Mouse (Mus musculus) forebrain, embryonic 13.5 days (tissue): ENCODE data around the gene Gm40460. TPM values are rescaled to one million over a fixed set of nuclear protein-coding genes. Genes with fewer than 3 reads are reported as not detected.
"Not testable (repeated sequence)": the region's sequence is repeated elsewhere in the genome, so short reads cannot be mapped to it uniquely, and the experiment has no call there.

Source experiments
- ATAC-seq: fragments of 200-750 bp; cut with Nextera tagmentation; 2 replicates; pipeline ENCODE4 v1.8.0; 2017
- H3K27ac ChIP-seq: fragments of 300-500 bp; sonication (generic); 2 replicates; pipeline ENCODE4 v1.5.1; 2015; ENCODE audit warnings: inconsistent platforms, mild to moderate bottlenecking, moderate library complexity
- H3K27me3 ChIP-seq: fragments of 300-500 bp; sonication (generic); 2 replicates; pipeline ENCODE4 v1.6.1; 2015; ENCODE audit warnings: mild to moderate bottlenecking, inconsistent platforms
- H3K36me3 ChIP-seq: fragments of 300-500 bp; sonication (generic); 2 replicates; pipeline ENCODE4 v1.6.1; 2015; ENCODE audit warnings: mild to moderate bottlenecking, inconsistent platforms; ENCODE audit not compliant: poor library complexity, severe bottlenecking
- H3K4me1 ChIP-seq: fragments of 300-500 bp; sonication (generic); 2 replicates; pipeline ENCODE4 v1.6.1; 2015; ENCODE audit warnings: inconsistent platforms
- H3K4me2 ChIP-seq: fragments of 300-500 bp; sonication (generic); 2 replicates; pipeline ENCODE4 v1.6.1; 2015; ENCODE audit warnings: inconsistent platforms, mild to moderate bottlenecking, moderate library complexity
- H3K4me3 ChIP-seq: fragments of 300-500 bp; sonication (generic); 2 replicates; pipeline ENCODE4 v1.5.1; 2015; ENCODE audit warnings: mild to moderate bottlenecking, inconsistent platforms
- H3K9ac ChIP-seq: fragments of 300-500 bp; sonication (generic); 2 replicates; pipeline ENCODE4 v1.6.1; 2015; ENCODE audit warnings: mild to moderate bottlenecking, inconsistent platforms
- H3K9me3 ChIP-seq: fragments of 300-500 bp; sonication (generic); replicated peaks from 2 replicates; pipeline ENCODE4 v1.6.1; 2016; ENCODE audit warnings: inconsistent platforms
- WGBS: fragments of 180-500 bp; shearing (Covaris S2); methylation state at CpG from one replicate; pipeline ENCODE4 v1.1.7; 2015; 5-methylcytosine and 5-hydroxymethylcytosine counted together
- polyA plus RNA-seq: library from polyadenylated mRNA; unstranded; fragments of >200 nt; fragmentation: Nextera tagmentation; extraction: Ambion mirVana; gene quantifications from 2 replicates; pipeline ENCODE4 v1.2.1, GENCODE M21; 2015

Gm40460 gene
- polyA plus RNA-seq, 1 experiment from 2014 or later = not detected

DNA sequence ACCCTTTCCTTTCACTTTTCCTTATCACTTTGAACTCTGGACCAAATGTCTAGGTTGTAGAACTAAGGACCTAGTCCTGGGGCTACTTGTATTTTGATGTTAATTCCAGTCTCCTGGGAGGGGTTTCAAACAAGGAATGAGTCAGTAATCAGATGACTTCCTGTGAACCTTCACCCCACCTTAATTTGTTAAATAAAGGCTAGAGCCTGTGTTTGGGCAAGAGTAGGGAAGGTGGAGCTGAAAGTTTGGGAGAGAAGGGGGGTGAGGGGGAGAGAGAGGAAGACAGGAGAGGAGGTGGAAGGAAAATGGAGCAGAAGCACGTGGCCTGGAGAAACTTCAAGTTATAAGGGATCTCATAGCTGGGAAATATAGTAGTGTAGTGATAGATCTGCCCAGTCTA, 9.3 kb downstream of the Gm40460 start:
- H3K4me3 ChIP-seq = no peak overlapping the region
- peaks cover 13% of the 10 kb centered on the region; the same call in 1 of the 2 replicates for H3K9me3 ChIP-seq
- no peak for ATAC-seq
- WGBS = 17% methylated on average over 1 of the region's 1 CpGs
- no peaks in the 10 kb centered on the region for H3K27me3 ChIP-seq
- no peak overlapping the region for H3K4me2 ChIP-seq
- H3K4me1 ChIP-seq = no peaks in the 10 kb centered on the region
- no peaks in the 10 kb centered on the region for H3K36me3 ChIP-seq
- no peak overlapping the region for H3K27ac ChIP-seq
- no peak overlapping the region for H3K9ac ChIP-seq

DNA sequence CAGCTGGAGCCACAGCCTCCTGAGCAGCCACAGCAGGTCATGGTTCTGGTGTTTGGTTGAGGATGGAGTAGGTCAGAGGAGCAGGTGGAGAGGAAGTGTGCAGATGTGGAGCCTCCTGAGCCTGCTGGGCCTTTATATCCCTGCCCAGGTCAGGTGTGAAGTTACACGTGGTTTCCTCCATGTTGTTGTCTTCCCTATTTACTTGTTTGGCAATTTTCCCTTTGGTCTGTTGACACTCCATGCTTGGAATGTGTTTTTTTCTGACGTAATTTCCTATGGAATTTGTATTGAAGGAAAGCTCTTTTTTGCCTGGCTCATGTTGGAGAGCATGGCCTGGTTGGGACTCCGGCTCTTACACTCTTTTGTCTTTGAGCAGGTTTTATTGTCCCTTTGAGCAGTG, 11.0 kb downstream of the Gm40460 start, which contains the start of gene Krtap5-5:
TSS of gene Krtap5-5 (minus strand) at position 101 of the 400 bp plus-strand sequence.
- not testable (repeated sequence) for H3K9me3 ChIP-seq, H3K27me3 ChIP-seq, H3K27ac ChIP-seq, ATAC-seq, H3K4me3 ChIP-seq, H3K4me2 ChIP-seq, H3K36me3 ChIP-seq, H3K9ac ChIP-seq, H3K4me1 ChIP-seq
- WGBS = 53% methylated on average over 3 of the region's 3 CpGs

DNA sequence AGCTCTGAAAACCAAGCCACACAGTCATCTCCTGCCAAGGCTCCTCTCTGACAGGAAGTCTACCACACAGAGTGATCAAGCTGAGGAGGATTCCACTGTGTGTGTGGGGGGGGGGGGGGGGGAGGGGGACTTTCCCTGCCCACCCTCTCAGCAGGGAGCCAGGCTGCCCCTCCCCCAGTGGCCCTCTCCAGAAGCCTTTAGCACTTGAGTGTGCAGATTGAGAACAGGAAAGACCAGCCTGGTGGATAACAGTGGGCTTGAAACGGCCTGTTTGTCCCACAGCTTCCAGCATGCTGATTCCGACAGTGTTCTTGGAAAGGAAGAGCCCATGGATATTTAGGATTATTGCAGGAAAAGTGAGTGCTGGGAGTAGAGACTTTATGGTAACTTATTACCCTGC, 16.4 kb downstream of the Gm40460 start:
- Histone ChIP-seq H3K9me3 (no peaks in the 10 kb centered on the region), H3K27me3 (no peaks in the 10 kb centered on the region), H3K4me2 (no peak overlapping the region), H3K4me1 (no peaks in the 10 kb centered on the region), H3K27ac (no peak overlapping the region), H3K9ac (no peak overlapping the region), H3K36me3 (no peaks in the 10 kb centered on the region), H3K4me3 (no peak overlapping the region)
- WGBS = 57% methylated on average over 2 of the region's 2 CpGs
- no peak for ATAC-seq

- H3K9me3 ChIP-seq, ATAC-seq, H3K4me3 ChIP-seq, H3K9ac ChIP-seq, H3K4me1 ChIP-seq, H3K36me3 ChIP-seq, H3K4me2 ChIP-seq, H3K27me3 ChIP-seq, H3K27ac ChIP-seq: not testable (repeated sequence)
- 76% methylated on average over 1 of the region's 1 CpGs for WGBS
Observed at GRCm38 (mm10) chr7:142212136-142212535, 28.7 kb downstream of the Gm40460 start.

- H3K27me3 ChIP-seq = no peaks in the 10 kb centered on the region
- no peak within 1 kb of the TSS for H3K27ac ChIP-seq
- no peak within 1 kb of the TSS for H3K9ac ChIP-seq
- no peak for ATAC-seq
- H3K4me2 ChIP-seq = no peak within 1 kb of the TSS
- WGBS = 75% methylated on average over 1 of the region's 1 CpGs
- H3K36me3 ChIP-seq = no peaks in the 10 kb centered on the region
- H3K4me3 ChIP-seq = no peak within 1 kb of the TSS
- H3K9me3 ChIP-seq = no peaks in the 10 kb centered on the region
- no peaks in the 10 kb centered on the region for H3K4me1 ChIP-seq
Observed at GRCm38 (mm10) chr7:142211559-142211958, 29.3 kb downstream of the Gm40460 start, which contains the start of gene Gm7579. TSS of gene Gm7579 (plus strand) at chr7:142211859.

GRCm38 (mm10) chr7:142206891-142207290, 34.0 kb downstream of the Gm40460 start:
- not testable (repeated sequence) for H3K27ac ChIP-seq, ATAC-seq

DNA sequence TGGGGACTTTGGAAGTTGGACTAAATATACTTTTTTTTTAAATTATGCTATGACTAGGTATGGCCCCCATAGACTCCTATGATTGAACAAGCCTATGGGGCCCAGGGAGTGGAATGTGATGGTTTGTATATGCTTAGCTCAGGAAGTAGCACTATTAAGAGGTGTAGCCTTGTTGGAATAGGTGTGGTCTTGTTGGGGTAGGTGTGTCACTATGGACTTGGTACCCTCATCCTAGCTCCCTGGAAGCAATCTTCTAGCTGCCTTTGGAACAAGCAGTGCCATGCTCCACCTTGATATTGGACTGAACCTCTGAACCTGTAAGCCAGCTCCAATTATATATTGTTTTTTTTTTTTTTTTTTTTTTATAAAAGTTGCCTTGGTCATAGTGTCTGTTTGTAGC, 35.4 kb downstream of the Gm40460 start:
- H3K27me3 ChIP-seq = no peaks in the 10 kb centered on the region
- H3K4me2 ChIP-seq = no peak overlapping the region
- H3K27ac ChIP-seq = no peak overlapping the region
- no peak overlapping the region for H3K4me3 ChIP-seq
- no peak overlapping the region for H3K9ac ChIP-seq
- no peaks in the 10 kb centered on the region for H3K36me3 ChIP-seq
- no peaks in the 10 kb centered on the region for H3K4me1 ChIP-seq
- H3K9me3 ChIP-seq = no peaks in the 10 kb centered on the region
- ATAC-seq = no peak

More at GRCm38 (mm10) chr7:142206891-142207290, 34.0 kb downstream of the Gm40460 start:
- not testable (repeated sequence) for H3K4me3 ChIP-seq, H3K9me3 ChIP-seq, H3K36me3 ChIP-seq, H3K27me3 ChIP-seq, H3K4me1 ChIP-seq, H3K4me2 ChIP-seq, H3K9ac ChIP-seq
- 71% methylated on average over 5 of the region's 5 CpGs for WGBS

DNA sequence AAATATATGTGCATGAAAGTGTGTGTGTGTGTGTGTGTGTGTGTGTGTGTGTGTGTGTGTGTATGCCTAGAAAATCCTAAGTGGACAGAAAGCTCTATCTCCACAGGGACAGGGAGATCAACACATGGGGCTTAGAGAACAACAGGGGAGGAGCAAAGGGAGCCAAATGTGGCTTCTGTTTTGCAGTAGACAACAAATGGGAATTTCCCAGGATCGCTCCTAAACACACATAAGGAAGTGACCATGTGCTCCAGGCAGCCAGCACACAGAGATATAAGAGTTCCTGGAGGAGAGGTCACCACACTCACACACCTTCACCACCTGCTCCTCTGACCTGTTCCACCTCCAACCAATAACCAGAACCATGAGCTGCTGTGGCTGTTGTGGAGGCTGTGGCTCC, 39.8 kb downstream of the Gm40460 start, which contains the start of gene Krtap5-3:
TSS of gene Krtap5-3 (plus strand) at position 301 of the 400 bp plus-strand sequence.
- no peak for ATAC-seq

DNA sequence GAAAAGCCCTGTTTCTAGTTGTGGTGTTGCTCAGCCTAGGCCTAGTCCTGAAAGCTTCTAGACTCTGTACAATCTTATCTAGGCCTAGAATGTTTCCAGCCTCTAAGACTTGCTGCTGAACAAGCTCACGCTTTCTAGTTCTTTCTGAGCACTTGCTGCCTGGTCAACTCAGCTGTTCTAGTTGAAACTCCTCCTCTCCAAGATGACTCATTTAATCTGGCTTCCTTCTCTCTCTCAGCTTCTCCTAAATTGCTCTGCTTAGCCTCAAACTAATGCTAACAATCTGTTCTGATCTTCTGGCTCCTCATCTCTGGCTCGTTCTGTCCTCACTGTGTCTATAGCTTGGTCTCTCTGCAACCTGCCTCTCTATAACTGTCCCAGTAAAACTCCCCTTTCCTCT, 42.1 kb downstream of the Gm40460 start:
- H3K9ac ChIP-seq = no peak overlapping the region
- no peaks in the 10 kb centered on the region for H3K4me1 ChIP-seq
- ATAC-seq = no peak
- 82% methylated on average over 2 of the region's 2 CpGs for WGBS
- H3K27ac ChIP-seq = no peak overlapping the region
- H3K9me3 ChIP-seq = no peaks in the 10 kb centered on the region
- no peaks in the 10 kb centered on the region for H3K27me3 ChIP-seq
- no peak overlapping the region for H3K4me3 ChIP-seq
- no peak overlapping the region for H3K4me2 ChIP-seq
- H3K36me3 ChIP-seq = no peaks in the 10 kb centered on the region

More for the DNA sequence above, 39.8 kb downstream of the Gm40460 start, which contains the start of gene Krtap5-3:
- H3K27ac ChIP-seq = no peak within 1 kb of the TSS
- no peak within 1 kb of the TSS for H3K9ac ChIP-seq
- H3K4me1 ChIP-seq = no peaks in the 10 kb centered on the region
- no peaks in the 10 kb centered on the region for H3K36me3 ChIP-seq
- no peak within 1 kb of the TSS for H3K4me3 ChIP-seq
- H3K4me2 ChIP-seq = no peak within 1 kb of the TSS
- no peaks in the 10 kb centered on the region for H3K9me3 ChIP-seq
- WGBS = 75% methylated on average over 1 of the region's 1 CpGs
- H3K27me3 ChIP-seq = no peaks in the 10 kb centered on the region

Other genes starting within 250 kb of the Gm40460 start
- 51.0 and 58.1 TPM in 2 replicates for gene Mob2, start 180.0 kb downstream of the Gm40460 start, polyA plus RNA-seq
- gene Dusp8, start 145.2 kb downstream of the Gm40460 start, polyA plus RNA-seq = 44.1 and 55.6 TPM in 2 replicates
- not detected in 2 replicates for gene Gm45618, start 120.3 kb downstream of the Gm40460 start, polyA plus RNA-seq
- gene Gm39115, start 105.0 kb downstream of the Gm40460 start, polyA plus RNA-seq = not detected in 2 replicates
- not detected in 2 replicates for gene Gm45337, start 96.5 kb downstream of the Gm40460 start, polyA plus RNA-seq
- gene Gm29735, start 84.0 kb downstream of the Gm40460 start, polyA plus RNA-seq = not detected in 2 replicates
- gene Gm4553, start 75.3 kb downstream of the Gm40460 start, polyA plus RNA-seq = not detected in 2 replicates
- gene Krtap5-2, start 65.1 kb downstream of the Gm40460 start, polyA plus RNA-seq = not detected in 2 replicates
- not detected in 2 replicates for gene Gm10153, start 50.7 kb downstream of the Gm40460 start, polyA plus RNA-seq
- not detected in 2 replicates for gene Krtap5-3, start 39.7 kb downstream of the Gm40460 start, polyA plus RNA-seq
- gene Gm7579, start 29.2 kb downstream of the Gm40460 start, polyA plus RNA-seq = not detected in 2 replicates
- not detected in 2 replicates for gene Krtap5-5, start 11.1 kb downstream of the Gm40460 start, polyA plus RNA-seq
- gene Gm2431, start 17.3 kb upstream of the Gm40460 start, polyA plus RNA-seq = not detected in 2 replicates
- not detected in 2 replicates for gene Gm4559, start 33.3 kb upstream of the Gm40460 start, polyA plus RNA-seq
- gene Krtap5-1, start 56.0 kb upstream of the Gm40460 start, polyA plus RNA-seq = not detected in 2 replicates
- gene Krtap5-4, start 62.5 kb upstream of the Gm40460 start, polyA plus RNA-seq = not detected in 2 replicates
- 0.96 and 1.1 TPM in 2 replicates for gene Ifitm10, start 132.7 kb upstream of the Gm40460 start, polyA plus RNA-seq
- gene Gm49369, start 141.6 kb upstream of the Gm40460 start, polyA plus RNA-seq = 1.5 TPM in 1 of 2 replicates, not detected in the other
- 145 and 166 TPM in 2 replicates for gene Ctsd, start 147.0 kb upstream of the Gm40460 start, polyA plus RNA-seq
- gene Syt8, start 193.8 kb upstream of the Gm40460 start, polyA plus RNA-seq = not detected in 2 replicates
- 0.61 TPM in 1 of 2 replicates, not detected in the other for gene Tnni2, start 200.7 kb upstream of the Gm40460 start, polyA plus RNA-seq
- 4.2 TPM in 2 replicates for gene Lsp1, start 219.7 kb upstream of the Gm40460 start, polyA plus RNA-seq